Mouse (Mus musculus): ENCODE results near the gene Exoc4.

DNA sequence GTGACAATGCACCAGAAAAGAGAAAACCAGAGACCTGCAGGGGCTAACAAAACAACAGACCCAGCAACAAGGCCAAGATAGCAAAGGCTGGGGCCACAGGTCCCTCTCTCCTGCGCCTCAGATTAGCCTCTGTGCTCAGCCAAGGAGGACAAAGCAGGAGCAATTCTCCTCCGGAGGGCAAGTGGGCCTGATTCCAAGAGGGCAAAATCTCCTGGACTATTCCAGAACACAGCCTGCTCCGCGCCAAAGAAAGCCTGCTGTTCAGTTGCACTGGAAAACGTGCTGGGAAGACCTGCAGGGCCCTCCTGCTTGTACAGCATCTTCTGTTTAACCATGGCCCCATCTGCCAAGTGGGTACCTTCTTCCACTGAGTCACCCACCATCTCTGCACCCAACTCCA lies 1.7 kb upstream of the Exoc4 start:
- TF ChIP-seq CTCF (IDR thresholded peaks at IDR 0.05; ENCODE audit: extremely low read depth, insufficient read length, insufficient replicate concordance, low read depth, low read length): no peak
- TF ChIP-seq POLR2A (IDR thresholded peaks at IDR 0.05; ENCODE audit: low read depth, low read length): no peak

Data from small intestine, adult 2 months (tissue).